Mouse (Mus musculus) cerebellum, adult 9-10 months (tissue): ENCODE measurements at regions not wholly inside any gene's neighbourhood (a gene's known extent, or its start where the extent isn't known, plus 50 kb on each side); places are given as distances from the start of the nearest gene placed in this dataset.

Experiments
- DNase-seq: peaks from one replicate; pipeline ENCODE4 v3.0.0; 2022

DNA sequence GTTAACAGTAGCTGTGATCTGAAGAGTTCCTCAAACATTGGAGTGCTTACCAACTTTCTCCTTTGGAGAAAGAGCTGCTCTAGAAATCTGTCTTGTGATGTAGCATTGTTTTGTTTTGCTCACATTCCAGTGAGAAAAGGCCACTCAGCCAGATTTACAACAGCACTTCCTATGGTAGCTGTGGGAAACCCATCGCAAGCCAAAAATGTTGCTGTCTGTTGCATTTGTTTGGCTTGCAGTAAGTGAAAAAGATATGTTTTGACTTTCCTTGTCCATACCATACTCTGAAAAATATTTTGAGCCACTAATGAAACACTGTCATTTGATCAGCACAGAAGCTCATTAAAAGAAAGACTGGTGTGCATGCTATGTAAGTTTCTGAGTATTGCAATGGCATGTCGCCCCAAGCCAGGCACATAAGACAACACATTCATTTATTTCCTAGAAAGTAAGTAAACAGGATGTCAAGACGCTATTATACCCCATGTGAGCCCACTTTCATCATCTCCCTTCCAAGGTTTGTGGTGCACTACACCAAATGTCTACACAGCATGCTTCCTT, 66.2 kb downstream of the Car2 start:
- DNase-seq, result peak; percentile 26

GRCm38 (mm10) chr3:14952951-14953350, 66.9 kb downstream of the Car2 start:
- no peak for DNase-seq

DNA sequence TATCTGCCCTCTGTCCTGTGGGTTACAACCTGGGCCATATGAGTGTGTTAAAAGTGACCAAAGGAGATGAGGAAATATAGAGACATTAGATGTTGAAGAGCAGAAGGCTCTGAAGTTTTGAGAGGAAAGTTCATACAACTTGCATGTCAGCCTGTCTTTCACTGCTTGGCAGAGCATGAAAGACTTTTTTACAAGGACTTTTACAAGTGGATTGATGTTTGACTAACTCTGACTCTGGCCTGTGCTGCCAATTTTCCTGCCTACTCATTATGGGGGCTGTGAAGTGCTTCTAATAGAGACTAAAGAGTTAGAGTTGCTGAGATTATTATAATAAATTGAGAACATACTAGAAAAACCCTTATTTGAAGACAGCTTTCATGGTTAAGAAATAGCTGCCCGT, 71.4 kb downstream of the Car2 start:
- no peak for DNase-seq

- DNase-seq, result no peak
These were observed 72.2 kb downstream of the Car2 start for GRCm38 (mm10) chr3:14958277-14958676.

- DNase-seq, result no peak
These were observed 73.5 kb downstream of the Car2 start for GRCm38 (mm10) chr3:14959586-14959985.

- DNase-seq, result no peak
These were observed 78.7 kb downstream of the Car2 start for GRCm38 (mm10) chr3:14964795-14965194.

- no peak for DNase-seq
These were observed 79.5 kb downstream of the Car2 start for GRCm38 (mm10) chr3:14965438-14966044.

DNA sequence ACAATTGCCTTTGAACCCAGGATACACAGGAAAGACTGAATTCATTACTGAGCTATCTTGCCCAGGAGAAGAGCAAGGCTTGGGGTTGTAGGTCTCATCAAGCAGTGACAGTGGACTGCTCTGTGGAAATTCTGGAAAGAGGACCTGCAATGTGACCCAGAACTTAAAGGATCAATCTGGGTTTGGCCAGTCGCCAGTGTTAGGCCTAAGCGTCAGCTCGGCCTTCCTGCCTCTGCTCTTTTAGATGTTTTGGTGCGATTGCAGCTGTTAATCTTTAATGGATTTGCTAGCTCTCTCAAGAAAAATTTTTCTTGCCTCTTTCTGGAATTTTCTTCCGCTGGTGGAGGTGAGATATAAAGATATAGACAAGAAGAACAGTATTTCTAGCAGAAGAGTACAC, 81.2 kb downstream of the Car2 start:
- DNase-seq, result no peak

DNA sequence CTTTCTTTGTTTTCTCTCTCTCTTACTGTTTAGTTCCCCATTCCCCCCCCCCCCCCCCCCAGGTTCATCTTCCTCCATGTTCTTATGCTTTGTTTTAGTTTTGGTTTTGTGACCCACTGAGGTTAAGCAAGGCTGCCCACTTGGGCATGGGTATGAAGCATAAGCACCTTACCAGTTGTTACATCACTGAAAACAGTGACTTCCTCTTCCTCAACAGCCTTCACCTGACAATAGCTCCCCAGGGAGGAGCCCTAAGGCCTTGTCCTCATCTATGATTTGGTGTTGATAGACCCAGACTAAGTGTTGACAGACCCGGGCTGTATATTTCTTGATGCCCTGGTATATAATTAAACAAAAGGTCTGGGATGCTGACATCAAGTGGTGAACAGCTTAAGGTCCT, 82.3 kb downstream of the Car2 start:
- no peak for DNase-seq

- DNase-seq, result no peak
These were observed 83.6 kb downstream of the Car2 start for GRCm38 (mm10) chr3:14969698-14970097.

DNA sequence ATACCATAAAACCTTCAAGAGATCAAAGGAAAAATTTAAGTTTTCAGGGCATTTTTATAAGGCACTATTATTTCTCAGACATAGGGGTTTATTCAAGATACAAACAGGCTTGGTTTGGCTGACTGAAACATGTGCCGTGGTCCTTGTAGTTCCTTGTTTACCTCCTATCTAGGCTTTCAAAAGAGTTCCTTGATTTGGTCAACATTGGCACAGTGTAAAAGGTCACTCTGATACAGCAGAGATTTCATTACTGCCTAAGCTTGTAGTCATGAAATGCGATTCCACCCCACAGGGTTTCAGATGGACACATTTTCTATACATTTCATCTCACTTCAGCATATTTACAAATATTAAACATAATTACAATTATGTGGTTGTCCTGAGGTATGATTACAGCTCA, 85.6 kb downstream of the Car2 start:
- DNase-seq, result no peak

DNA sequence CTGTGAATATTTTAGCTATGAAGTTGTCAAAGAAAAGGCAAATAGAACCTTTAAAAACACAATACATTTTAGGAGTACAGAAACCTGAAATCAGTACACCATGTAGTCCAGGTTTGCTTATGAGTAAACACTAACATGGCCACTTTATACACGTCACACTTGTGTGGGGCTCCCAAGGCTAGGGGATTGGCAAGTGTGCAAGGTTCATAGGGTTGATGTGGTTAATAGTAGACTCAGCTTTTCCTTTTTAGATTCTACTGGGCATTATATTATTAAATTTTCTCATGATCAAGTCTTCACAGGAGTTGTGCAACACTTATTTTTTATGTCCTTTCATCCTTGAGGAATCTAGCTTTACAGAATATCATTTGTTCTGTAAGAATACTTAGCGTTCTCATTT, 88.7 kb downstream of the Car2 start:
- no peak for DNase-seq

- DNase-seq, result no peak
These were observed 89.1 kb downstream of the Car2 start for GRCm38 (mm10) chr3:14975203-14975602.

GRCm38 (mm10) chr3:14979116-14979613, 93.1 kb downstream of the Car2 start:
- no peak for DNase-seq

- DNase-seq, result no peak
These were observed 103.6 kb downstream of the Car2 start for GRCm38 (mm10) chr3:14989635-14990034.

DNA sequence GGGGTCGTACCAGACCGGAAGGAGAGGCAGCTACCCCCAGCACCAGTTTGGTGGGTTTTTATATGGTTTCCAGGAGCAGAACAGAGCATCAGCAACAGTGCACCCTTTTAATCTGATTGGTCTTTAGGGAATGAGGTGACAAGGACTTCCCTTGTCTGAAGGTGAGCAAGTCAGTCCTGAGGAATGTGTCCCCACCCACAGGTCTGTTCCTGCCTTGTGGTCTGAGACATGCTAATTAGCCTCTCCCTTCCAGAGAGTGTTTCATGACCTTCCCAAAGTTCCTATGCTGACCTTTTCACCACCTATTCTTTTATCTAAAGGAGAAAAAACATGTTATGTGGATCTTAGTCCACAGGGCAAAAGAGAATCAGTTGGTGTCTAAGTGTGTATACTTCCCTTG, 107.9 kb downstream of the Car2 start:
- no peak for DNase-seq

GRCm38 (mm10) chr3:14997241-14997640, 111.2 kb downstream of the Car2 start:
- DNase-seq, result no peak

DNA sequence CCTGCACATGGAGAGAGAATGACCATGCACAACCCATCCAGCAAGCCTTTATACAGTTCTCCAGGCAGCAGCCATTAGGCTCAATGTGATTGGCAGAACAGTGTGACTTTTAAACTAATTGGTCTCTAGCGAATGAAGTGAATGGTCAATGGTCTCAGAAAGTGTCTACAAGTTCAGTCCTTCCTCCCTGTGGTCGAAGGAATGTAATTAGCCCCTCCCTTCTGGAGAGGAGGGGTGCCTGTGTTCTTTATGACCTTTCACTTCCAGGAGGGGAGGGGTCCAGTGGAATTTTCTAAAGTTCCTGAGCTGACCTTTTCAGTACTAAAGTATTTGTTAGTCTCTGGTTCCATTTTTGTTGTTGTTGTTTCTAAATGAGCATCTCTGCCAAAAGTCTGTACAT, 112.4 kb downstream of the Car2 start:
- DNase-seq, result no peak

DNA sequence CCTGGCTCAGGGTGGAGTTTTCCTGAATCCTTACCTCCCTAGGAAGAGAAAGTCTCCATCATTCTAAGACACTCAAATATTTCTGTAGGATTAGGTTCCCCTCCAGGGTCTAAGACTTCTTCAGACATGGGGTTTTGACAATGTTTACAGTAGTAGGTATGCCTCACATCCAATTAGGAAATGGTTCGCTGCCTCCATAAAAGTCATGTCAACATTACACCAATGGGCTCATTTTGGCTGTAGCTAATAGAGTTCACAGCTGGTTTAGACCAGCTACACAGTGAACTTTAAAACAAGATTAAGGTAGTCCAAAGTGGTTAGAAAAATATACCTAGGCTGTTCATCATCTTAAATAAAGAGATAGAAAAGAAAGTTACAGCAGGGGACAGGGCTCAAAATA, 113.3 kb downstream of the Car2 start:
- DNase-seq, result no peak

GRCm38 (mm10) chr3:14999914-15000313, 113.8 kb downstream of the Car2 start:
- DNase-seq, result no peak

DNA sequence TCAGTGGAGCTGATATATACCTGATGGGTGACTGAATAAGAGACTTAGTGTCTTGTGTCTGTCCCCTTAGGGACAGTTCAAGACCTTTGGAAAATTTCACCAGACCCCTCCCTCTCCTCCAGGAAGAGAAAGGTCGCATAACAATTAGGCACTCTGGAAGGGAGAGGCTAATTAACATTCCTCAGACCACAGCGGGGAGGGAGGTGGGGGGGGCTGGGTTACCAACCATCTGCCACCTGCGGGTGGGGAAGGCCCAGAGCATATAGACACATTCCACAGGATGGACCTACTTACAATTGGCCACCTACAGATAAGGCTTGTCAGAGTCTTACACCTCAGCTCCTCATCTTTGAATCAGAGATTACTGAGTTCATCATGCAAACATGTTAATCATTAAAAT, 114.6 kb downstream of the Car2 start:
- no peak for DNase-seq

- DNase-seq, result no peak
These were observed 121.7 kb downstream of the Car2 start for GRCm38 (mm10) chr3:15007821-15008220.

GRCm38 (mm10) chr3:15008501-15008900, 122.4 kb downstream of the Car2 start:
- DNase-seq, result no peak

- DNase-seq, result no peak
These were observed 123.7 kb downstream of the Car2 start for GRCm38 (mm10) chr3:15009747-15010146.

DNA sequence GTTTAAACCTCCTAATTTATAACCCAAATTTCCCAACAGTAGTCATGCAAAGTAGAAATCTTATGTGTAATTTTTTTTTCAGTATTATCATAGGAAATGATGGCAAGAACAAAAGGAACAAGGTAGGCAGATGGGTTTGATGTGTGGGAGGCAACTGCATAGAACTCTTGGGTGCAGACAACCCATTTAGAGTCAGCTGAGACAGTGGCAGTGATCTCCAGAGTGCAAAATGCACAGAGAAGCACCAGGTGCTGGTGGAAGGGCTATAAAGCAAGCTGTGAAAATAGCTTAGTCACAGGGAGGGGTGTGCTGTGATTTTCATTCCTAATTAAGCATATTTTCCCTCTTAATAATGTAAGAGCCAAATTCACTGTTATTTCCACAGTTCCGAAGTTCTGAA, 130.5 kb downstream of the Car2 start:
- no peak for DNase-seq
